In the genomic region with DNA sequence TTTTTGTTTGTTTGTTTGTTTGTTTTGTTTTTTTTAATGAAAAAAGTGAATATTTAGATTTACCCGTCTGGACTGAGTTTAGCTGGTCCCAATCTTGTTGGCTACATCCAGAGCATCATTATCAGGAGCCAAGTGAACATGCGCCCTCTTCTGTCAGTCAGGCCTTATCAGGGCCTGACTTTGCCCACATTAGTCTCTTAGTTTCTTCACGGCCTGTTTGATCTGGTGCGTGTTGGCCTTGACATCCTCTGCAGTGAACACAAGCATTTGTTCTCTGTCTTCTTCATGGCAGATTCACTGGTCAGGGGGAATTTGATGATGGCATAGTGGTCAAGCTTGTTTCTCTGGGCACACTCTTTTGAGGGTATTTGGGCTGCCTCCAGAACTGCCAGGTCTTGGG, we compare ENCODE assay signal across 19 mouse cellular contexts. TPM values are rescaled to one million over a fixed set of nuclear protein-coding genes. Genes with fewer than 3 reads are reported as not detected.
A peak's percentile ranks its signal among the peaks of the same experiment; 100 is the strongest.
DNase-seq lines count a peak whose midpoint lies in the region; ATAC-seq and TF ChIP-seq lines count a peak whose summit lies in the region.
"Had no signal": no experiment of that assay in that cellular context is flagged by ENCODE, and none has a peak within 500 bp of the region (broad histone marks: within the 10 kb centered on the region; RNA-seq: fewer than 3 reads in every experiment).

No protein-coding gene starts in this region.

- H3K9me3 ChIP-seq in MEL (replicated peaks; ENCODE audit: insufficient read depth, low read length), result no peaks in the 10 kb centered on the region
- H3K9me3 ChIP-seq in liver, embryonic 15.5 days (replicated peaks), result no peaks in the 10 kb centered on the region
- H3K9me3 ChIP-seq in midbrain, postnatal 0 days (ENCODE audit: low read length), result no peaks in the 10 kb centered on the region
- H3K9me3 ChIP-seq: hindbrain, embryonic 12.5 days; limb, embryonic 12.5 days; lung, embryonic 15.5 days; stomach, embryonic 15.5 days had no signal

- no peak for TF ChIP-seq POLR2A in MEL (IDR thresholded peaks at IDR 0.05; ENCODE audit: control insufficient read depth in 1 of 2, insufficient read depth in 1 of 2, low read depth in 1 of 2, low read length in 2 of 2, poor library complexity in 1 of 2)
- TF ChIP-seq POLR2A in kidney, adult 2 months (IDR thresholded peaks at IDR 0.05; ENCODE audit: low read depth, low read length), result no peak

- no peak for TF ChIP-seq EP300 in MEL (IDR thresholded peaks at IDR 0.05; ENCODE audit: low read depth in 1 of 2, low read length in 2 of 2)

- WGBS in liver, embryonic 15.5 days (ENCODE audit: insufficient replicate concordance), result 16% methylated on average over 4 of the region's 4 CpGs
- WGBS in midbrain, postnatal 0 days, result 66% methylated on average over 4 of the region's 4 CpGs
- WGBS in kidney, adult 2 months, result 72% methylated on average over 4 of the region's 4 CpGs

- no peak overlapping the region for H3K27ac ChIP-seq in MEL (ENCODE audit: control insufficient read depth, low read depth, low read length)
- peak overlapping the region; percentile 72 for H3K27ac ChIP-seq in liver, embryonic 15.5 days (replicated peaks)
- H3K27ac ChIP-seq in midbrain, postnatal 0 days (ENCODE audit: low read depth, low read length), result no peak overlapping the region
- no peak overlapping the region for H3K27ac ChIP-seq in kidney, adult 2 months (ENCODE audit: insufficient read depth, low read depth, low read length)
- H3K27ac ChIP-seq: hindbrain, embryonic 12.5 days; layer of hippocampus, adult 2 months; left cerebral cortex, adult 2 months; limb, embryonic 12.5 days; lung, embryonic 15.5 days; stomach, embryonic 15.5 days had no signal

- H3K4me3 ChIP-seq in MEL (ENCODE audit: control insufficient read depth in 1 of 2, insufficient read depth in 1 of 2, low read depth in 2 of 2, low read length in 2 of 2), result no peak overlapping the region
- H3K4me3 ChIP-seq in liver, embryonic 15.5 days (replicated peaks), result no peak overlapping the region
- H3K4me3 ChIP-seq in midbrain, postnatal 0 days (ENCODE audit: low read depth, low read length), result no peak overlapping the region
- H3K4me3 ChIP-seq in kidney, adult 2 months (ENCODE audit: insufficient read depth, low read depth, low read length), result no peak overlapping the region
- H3K4me3 ChIP-seq: hindbrain, embryonic 12.5 days; layer of hippocampus, adult 2 months; left cerebral cortex, adult 2 months; limb, embryonic 12.5 days; lung, embryonic 15.5 days; stomach, embryonic 15.5 days had no signal

- DNase-seq in adrenal gland, postnatal 10 days, result peak; percentile 20
- DNase-seq in adrenal gland, postnatal 4 days (ENCODE audit: low spot score in 2 of 2), result no peak
- peak; percentile 56 for DNase-seq in MEL (ENCODE audit: low read depth, low spot score)
- no peak for DNase-seq in testis, postnatal 10 days (ENCODE audit: low spot score)
- no peak for DNase-seq in midbrain, postnatal 0 days (ENCODE audit: low spot score)
- DNase-seq in kidney, adult 2 months, result no peak
- DNase-seq: cerebellum, adult 11-12 months; heart, postnatal 10 days; right cerebral cortex, adult 18-20 months had no signal

- peaks cover 2% of the 10 kb centered on the region; the same call in 1 of the 2 replicates for H3K79me2 ChIP-seq in MEL (ENCODE audit: control insufficient read depth, insufficient read depth, low read length, poor library complexity)

- ATAC-seq in common myeloid progenitor, adult 5-6 weeks (replicated peaks; ENCODE audit: low read depth, poor library complexity, severe bottlenecking), result peak; percentile 39; the same call in 1 of the 2 replicates
- ATAC-seq in liver, embryonic 15.5 days (ENCODE audit: insufficient read depth), result peak; percentile 82
- no peak for ATAC-seq in midbrain, postnatal 0 days (ENCODE audit: low FRiP score)
- ATAC-seq: inflammation-experienced regulatory T-cells, adult 6 months; midbrain, embryonic 16.5 days had no signal

- H3K4me1 ChIP-seq in MEL (ENCODE audit: control insufficient read depth in 1 of 2, insufficient read depth in 2 of 2, low read length in 2 of 2), result peaks cover 0 to 4% of the 10 kb centered on the region in 2 experiments; a peak in 2 of 4 replicates
- H3K4me1 ChIP-seq in liver, embryonic 15.5 days (replicated peaks), result peaks cover 14% of the 10 kb centered on the region
- H3K4me1 ChIP-seq in midbrain, postnatal 0 days (ENCODE audit: insufficient read depth, low read length), result no peaks in the 10 kb centered on the region
- no peaks in the 10 kb centered on the region for H3K4me1 ChIP-seq in kidney, adult 2 months (ENCODE audit: control insufficient read depth, insufficient read depth, low read length)
- H3K4me1 ChIP-seq: hindbrain, embryonic 12.5 days; limb, embryonic 12.5 days; lung, embryonic 15.5 days; stomach, embryonic 15.5 days had no signal

- no peak overlapping the region for H3K4me2 ChIP-seq in liver, embryonic 15.5 days
- no peak overlapping the region for H3K4me2 ChIP-seq in midbrain, postnatal 0 days (ENCODE audit: low read depth, low read length, poor library complexity, severe bottlenecking)
- H3K4me2 ChIP-seq: hindbrain, embryonic 12.5 days; limb, embryonic 12.5 days; lung, embryonic 15.5 days; stomach, embryonic 15.5 days had no signal

- H3K36me3 ChIP-seq in MEL (ENCODE audit: control insufficient read depth in 1 of 2, insufficient read depth in 2 of 2, low read length in 2 of 2), result peaks cover 6 to 29% of the 10 kb centered on the region in 2 experiments
- H3K36me3 ChIP-seq in liver, embryonic 15.5 days (replicated peaks), result peaks cover 28% of the 10 kb centered on the region
- peaks cover 2% of the 10 kb centered on the region; the same call in 1 of the 2 replicates for H3K36me3 ChIP-seq in midbrain, postnatal 0 days (ENCODE audit: insufficient read depth, low read length)
- H3K36me3 ChIP-seq in kidney, adult 2 months (ENCODE audit: control insufficient read depth, insufficient read depth, low read length), result no peaks in the 10 kb centered on the region

- no peak overlapping the region for H3K9ac ChIP-seq in MEL (ENCODE audit: control insufficient read depth, low read depth, low read length, poor library complexity, severe bottlenecking)
- no peak overlapping the region for H3K9ac ChIP-seq in liver, embryonic 15.5 days
- no peak overlapping the region for H3K9ac ChIP-seq in midbrain, postnatal 0 days (replicated peaks; ENCODE audit: low read length, poor library complexity, severe bottlenecking)
- H3K9ac ChIP-seq: hindbrain, embryonic 12.5 days; limb, embryonic 12.5 days; lung, embryonic 15.5 days; stomach, embryonic 15.5 days had no signal

- H3K27me3 ChIP-seq in MEL (ENCODE audit: control insufficient read depth in 1 of 2, insufficient read depth in 2 of 2, low read length in 2 of 2), result no peaks in the 10 kb centered on the region
- H3K27me3 ChIP-seq in liver, embryonic 15.5 days, result no peaks in the 10 kb centered on the region
- H3K27me3 ChIP-seq in midbrain, postnatal 0 days (ENCODE audit: insufficient read depth, low read length), result no peaks in the 10 kb centered on the region
- no peaks in the 10 kb centered on the region for H3K27me3 ChIP-seq in kidney, adult 2 months (replicated peaks; ENCODE audit: control insufficient read depth, insufficient read depth, low read length)
- H3K27me3 ChIP-seq: hindbrain, embryonic 12.5 days; limb, embryonic 12.5 days; lung, embryonic 15.5 days; stomach, embryonic 15.5 days had no signal

- peak; percentile 25 for TF ChIP-seq RAD21 in MEL (IDR thresholded peaks at IDR 0.05; ENCODE audit: low read depth, low read length)

- peak in 2 of 3 experiments; percentile 33 to 53; a peak in 4 of 6 replicates for TF ChIP-seq CTCF in MEL (IDR thresholded peaks at IDR 0.05 in 2 of 3, conservative IDR thresholded peaks at IDR 0.05 in 1 of 3; ENCODE audit: control insufficient read depth in 1 of 3, insufficient read depth in 1 of 3, low read depth in 2 of 3, low read length in 3 of 3, poor library complexity in 1 of 3, severe bottlenecking in 1 of 3)
- no peak for TF ChIP-seq CTCF in midbrain, postnatal 0 days (IDR thresholded peaks at IDR 0.05)
- no peak for TF ChIP-seq CTCF in kidney, adult 2 months (conservative IDR thresholded peaks at IDR 0.05; ENCODE audit: insufficient read depth, insufficient read length, low read depth, low read length)

RNA-seq across cellular contexts. Expression of a gene that starts 11.6 kb away (rescaled TPM):
- total RNA-seq in adrenal gland, postnatal 10 days (2021), result 10 to 100 TPM; 16.7 to 19.4 TPM
- total RNA-seq in adrenal gland, postnatal 4 days (2021), result 10 to 100 TPM; 17.3 to 19.1 TPM
- total RNA-seq in MEL (2012; rRNA removed), result 15.4 and 16.4 TPM in 2 replicates
- 10 to 100 TPM in 1 of 2 experiments, not detected in 1; 23.3 TPM for polyA plus RNA-seq in MEL (2012; ENCODE audit: insufficient read depth in 1 of 2, insufficient read length in 2 of 2, low read depth in 1 of 2, low replicate concordance in 2 of 2, missing spikeins in 1 of 2)
- 37.3 and 44.7 TPM in 2 replicates for total RNA-seq in common myeloid progenitor, adult 5-6 weeks (2017)
- polyA plus RNA-seq in liver, embryonic 15.5 days (2015; fragmentation: Nextera tagmentation; extraction: Ambion mirVana), result 14.7 and 16.8 TPM in 2 replicates
- 8.2 and 10.7 TPM in 2 replicates for total RNA-seq in midbrain, postnatal 0 days (2014; rRNA removed)
- 9.8 and 11.5 TPM in 2 replicates for polyA plus RNA-seq in midbrain, postnatal 0 days (2015; fragmentation: Nextera tagmentation; extraction: Ambion mirVana)
- polyA plus RNA-seq in kidney, adult 2 months (2012; rRNA removed), result 5.9 and 6.3 TPM in 2 replicates

RNA-seq across cellular contexts. Expression of a gene that starts 30.9 kb away (rescaled TPM):
- 10 to 100 TPM; 12.7 to 13.0 TPM for total RNA-seq in adrenal gland, postnatal 10 days (2021)
- 10 to 100 TPM; 13.1 to 14.2 TPM for total RNA-seq in adrenal gland, postnatal 4 days (2021)
- total RNA-seq in MEL (2012; rRNA removed), result 27.8 and 29.0 TPM in 2 replicates
- polyA plus RNA-seq in MEL (2012; ENCODE audit: insufficient read depth in 1 of 2, insufficient read length in 2 of 2, low read depth in 1 of 2, low replicate concordance in 2 of 2, missing spikeins in 1 of 2), result 10 to 100 TPM in 1 of 2 experiments, not detected in 1; 27.0 TPM
- 21.9 and 27.0 TPM in 2 replicates for total RNA-seq in common myeloid progenitor, adult 5-6 weeks (2017)
- 33.5 and 33.9 TPM in 2 replicates for polyA plus RNA-seq in liver, embryonic 15.5 days (2015; fragmentation: Nextera tagmentation; extraction: Ambion mirVana)
- 49.6 and 61.8 TPM in 2 replicates for total RNA-seq in midbrain, postnatal 0 days (2014; rRNA removed)
- polyA plus RNA-seq in midbrain, postnatal 0 days (2015; fragmentation: Nextera tagmentation; extraction: Ambion mirVana), result 35.0 TPM in 2 replicates
- polyA plus RNA-seq in kidney, adult 2 months (2012; rRNA removed), result 6.2 and 6.5 TPM in 2 replicates

RNA-seq across cellular contexts. Expression of a gene that starts 50.4 kb away (rescaled TPM):
- 10 to 100 TPM; 11.4 to 12.6 TPM for total RNA-seq in adrenal gland, postnatal 10 days (2021)
- 10 to 100 TPM; 14.5 to 17.7 TPM for total RNA-seq in adrenal gland, postnatal 4 days (2021)
- total RNA-seq in MEL (2012; rRNA removed), result 22.5 and 25.1 TPM in 2 replicates
- polyA plus RNA-seq in MEL (2012; ENCODE audit: insufficient read depth in 1 of 2, insufficient read length in 2 of 2, low read depth in 1 of 2, low replicate concordance in 2 of 2, missing spikeins in 1 of 2), result 10 to 100 TPM in 1 of 2 experiments, not detected in 1; 18.5 TPM
- 4.0 and 7.6 TPM in 2 replicates for total RNA-seq in common myeloid progenitor, adult 5-6 weeks (2017)
- 5.5 and 5.9 TPM in 2 replicates for polyA plus RNA-seq in liver, embryonic 15.5 days (2015; fragmentation: Nextera tagmentation; extraction: Ambion mirVana)
- total RNA-seq in midbrain, postnatal 0 days (2014; rRNA removed), result 3.4 and 3.9 TPM in 2 replicates
- 3.9 and 4.3 TPM in 2 replicates for polyA plus RNA-seq in midbrain, postnatal 0 days (2015; fragmentation: Nextera tagmentation; extraction: Ambion mirVana)
- 77.1 and 78.6 TPM in 2 replicates for polyA plus RNA-seq in kidney, adult 2 months (2012; rRNA removed)

RNA-seq across cellular contexts. Expression of a gene that starts 50.5 kb away (rescaled TPM):
- 10 to 100 TPM; 90.4 to 91.2 TPM for total RNA-seq in adrenal gland, postnatal 10 days (2021)
- 10 to 100 TPM; 76.7 to 76.9 TPM for total RNA-seq in adrenal gland, postnatal 4 days (2021)
- 152 and 162 TPM in 2 replicates for total RNA-seq in MEL (2012; rRNA removed)
- polyA plus RNA-seq in MEL (2012; ENCODE audit: insufficient read depth in 1 of 2, insufficient read length in 2 of 2, low read depth in 1 of 2, low replicate concordance in 2 of 2, missing spikeins in 1 of 2), result 100 to 1,000 TPM in 1 of 2 experiments, not detected in 1; 117 TPM
- 99.8 and 109 TPM in 2 replicates for total RNA-seq in common myeloid progenitor, adult 5-6 weeks (2017)
- polyA plus RNA-seq in liver, embryonic 15.5 days (2015; fragmentation: Nextera tagmentation; extraction: Ambion mirVana), result 64.6 and 66.5 TPM in 2 replicates
- 17.7 and 22.7 TPM in 2 replicates for total RNA-seq in midbrain, postnatal 0 days (2014; rRNA removed)
- polyA plus RNA-seq in midbrain, postnatal 0 days (2015; fragmentation: Nextera tagmentation; extraction: Ambion mirVana), result 32.8 and 37.6 TPM in 2 replicates
- 66.0 and 80.0 TPM in 2 replicates for polyA plus RNA-seq in kidney, adult 2 months (2012; rRNA removed)

Comparison
In these comparisons a context has a peak if more than half of its experiments do, and no peak if none do; other contexts are left out.
1. DNase-seq: peak in adrenal gland, postnatal 10 days (single experiment) and MEL (single experiment); none in adrenal gland, postnatal 4 days (0 of 2), testis, postnatal 10 days (single experiment), midbrain, postnatal 0 days (single experiment) and kidney, adult 2 months (single experiment).
2. CTCF ChIP-seq: peak in MEL (2 of 3); none in midbrain, postnatal 0 days (single experiment) and kidney, adult 2 months (single experiment).